Mouse (Mus musculus) ES-Bruce4 (cell line): Measurements from ENCODE around the gene Capn12.

ENCODE experiments used
- CTCF ChIP-seq: IDR thresholded peaks from one replicate; pipeline ENCODE4 v1.8.1; 2011; ENCODE audit warnings: low read depth, low read length
- POLR2A ChIP-seq: IDR thresholded peaks from one replicate; pipeline ENCODE4 v1.8.1; 2011; ENCODE audit warnings: low read length; ENCODE audit not compliant: insufficient read depth

DNA sequence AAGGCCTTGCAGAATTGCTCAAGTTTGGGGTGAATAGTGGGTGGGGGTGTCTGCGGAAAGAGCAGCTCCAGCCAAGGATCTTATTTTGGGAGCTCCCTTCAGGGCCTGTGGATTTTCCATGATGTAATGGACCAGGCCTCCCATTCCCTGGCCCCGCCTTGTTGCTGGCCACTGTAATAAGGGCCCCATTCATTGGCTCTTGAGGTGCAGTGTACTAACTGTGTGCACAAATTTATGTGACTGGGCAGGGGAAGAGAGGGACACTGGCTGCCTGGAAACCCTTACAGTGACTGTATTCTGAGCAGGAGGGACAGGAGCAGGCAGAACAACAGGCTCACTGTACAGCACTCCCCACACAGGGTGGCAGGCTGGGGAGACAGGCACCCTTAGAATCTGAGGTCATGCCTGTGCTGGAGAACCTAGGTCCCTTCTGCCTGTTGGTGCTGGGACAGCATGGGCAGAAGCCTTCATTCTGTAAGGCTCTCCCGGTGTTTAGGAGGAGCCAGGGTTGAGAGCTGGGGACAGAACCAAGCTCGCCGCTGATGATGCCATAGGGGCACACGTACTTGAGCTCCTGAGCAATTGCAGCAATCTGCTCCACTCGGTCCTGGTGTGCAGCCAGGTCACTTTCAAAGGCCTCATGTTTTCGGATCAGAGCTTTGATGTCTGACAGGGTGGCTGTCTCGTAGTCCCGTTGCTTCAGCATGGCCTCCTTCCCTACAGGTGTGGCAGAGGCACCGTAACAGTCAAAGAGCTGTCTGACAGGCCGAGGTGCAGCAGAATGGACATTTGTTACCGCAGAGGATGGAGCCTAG is 20.3 kb downstream of the Capn12 start:
- no peak for TF ChIP-seq POLR2A
- TF ChIP-seq CTCF, result no peak
